Mouse (Mus musculus): Measurements from ENCODE around the gene Atl1.

- TF ChIP-seq USF1 (IDR thresholded peaks at IDR 0.05; ENCODE audit: low read depth): no peak
- no peak for TF ChIP-seq CTCF (IDR thresholded peaks at IDR 0.05; ENCODE audit: control insufficient read depth, insufficient read depth, insufficient read length)
- TF ChIP-seq FOSL1 (IDR thresholded peaks at IDR 0.05; ENCODE audit: insufficient read depth, low read length, poor library complexity, severe bottlenecking): no peak
- no peak for TF ChIP-seq CEBPB (IDR thresholded peaks at IDR 0.05; ENCODE audit: low read depth)
- no peak for TF ChIP-seq MYOG (IDR thresholded peaks at IDR 0.05; ENCODE audit: control insufficient read depth, extremely low read depth, insufficient read length)
Measured at GRCm38 (mm10) chr12:69845722-69846121, 46.7 kb upstream of the Atl1 start.
